9 mouse cellular contexts compared by ENCODE assay signal in the genomic region with DNA sequence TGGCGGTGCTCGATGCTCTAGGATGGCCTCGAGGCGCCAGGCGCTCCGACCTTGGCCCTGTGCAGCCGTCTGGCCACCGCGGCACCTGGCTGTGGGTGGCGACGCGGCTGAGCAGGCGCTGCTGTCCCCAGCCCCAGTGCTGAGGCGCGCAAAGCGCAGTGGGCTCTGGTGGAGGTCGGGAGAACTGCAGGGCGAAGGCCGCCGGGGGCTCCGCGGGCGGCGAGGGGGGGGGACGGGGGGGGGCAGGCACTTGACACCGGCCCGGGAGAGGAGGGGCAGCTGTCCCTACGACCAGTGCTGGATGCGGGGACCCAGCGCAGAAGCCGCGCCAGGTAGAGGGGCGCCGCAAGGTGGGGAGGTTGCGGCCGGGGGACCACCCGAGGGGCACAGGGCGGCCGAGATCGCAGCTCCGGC. TPM values are rescaled to one million over a fixed set of nuclear protein-coding genes. Genes with fewer than 3 reads are reported as not detected.
DNase-seq lines count a peak whose midpoint lies in the region; ATAC-seq lines count a peak whose summit lies in the region.
"Had no signal": no experiment of that assay in that cellular context is flagged by ENCODE, and none has a peak within 500 bp of the region (broad histone marks: within the 10 kb centered on the region; RNA-seq: fewer than 3 reads in every experiment).

No protein-coding gene starts in this region.

- peak; percentile 25; the same call in 1 of the 2 replicates for ATAC-seq in frontal cortex, adult (ENCODE audit: low TSS enrichment)
- peak; percentile 74 for ATAC-seq in liver, embryonic 11.5 days (replicated peaks; ENCODE audit: low FRiP score)
- peak; percentile 70 for ATAC-seq in monocyte, adult 5-6 weeks (replicated peaks; ENCODE audit: insufficient number of reproducible peaks, low FRiP score, low TSS enrichment, poor library complexity, severe bottlenecking)

- no peak for DNase-seq in frontal cortex, postnatal 36 days (ENCODE audit: low spot score in 2 of 2)
- peak; percentile 88 to 91 for DNase-seq in cerebellum, postnatal 10 days
- DNase-seq in gastrocnemius, postnatal 14 days: peak; percentile 92
- DNase-seq in hindlimb bud, embryonic 11.5 days (ENCODE audit: extremely low spot score, low read depth, low spot score): peak; percentile 24
- DNase-seq in liver, embryonic 11.5 days (ENCODE audit: low spot score): peak; percentile 79
- DNase-seq in spleen, postnatal 36 days (ENCODE audit: low spot score in 2 of 2): peak; percentile 77 to 80

- H3K27me3 ChIP-seq in liver, embryonic 11.5 days (replicated peaks; ENCODE audit: control insufficient read depth, insufficient read depth, low read length): peaks cover 39% of the 10 kb centered on the region

- H3K4me1 ChIP-seq in liver, embryonic 11.5 days (replicated peaks; ENCODE audit: control insufficient read depth, insufficient read depth, low read length): peaks cover 26% of the 10 kb centered on the region

- intact Hi-C loops in gastrocnemius, postnatal 14 days (cut with DNase I; ENCODE audit: low total_unique reads): no loop called here

- peak overlapping the region; percentile 80 for H3K9ac ChIP-seq in liver, embryonic 11.5 days (ENCODE audit: low read depth, low read length)

- H3K9me3 ChIP-seq in liver, embryonic 11.5 days (ENCODE audit: control insufficient read depth, low read length): no peaks in the 10 kb centered on the region

- no peaks in the 10 kb centered on the region for H3K36me3 ChIP-seq in liver, embryonic 11.5 days (ENCODE audit: control insufficient read depth, insufficient read depth, low read length)
- H3K36me3 ChIP-seq: G1E had no signal

- WGBS in liver, embryonic 11.5 days: 1% methylated on average over 34 of the region's 41 CpGs

- peak overlapping the region; percentile 88 for H3K27ac ChIP-seq in liver, embryonic 11.5 days (ENCODE audit: low read depth, low read length)

- peak overlapping the region; percentile 88 for H3K4me3 ChIP-seq in liver, embryonic 11.5 days (ENCODE audit: low read depth, low read length)

- H3K4me2 ChIP-seq in liver, embryonic 11.5 days: peak overlapping the region; percentile 90

RNA-seq across cellular contexts. Expression of a gene that starts 0.5 kb away (rescaled TPM):
- total RNA-seq in gastrocnemius, postnatal 14 days (2021): 100 to 1,000 TPM; 119 to 137 TPM
- 73.2 and 73.3 TPM in 2 replicates for polyA plus RNA-seq in liver, embryonic 11.5 days (2014; fragmentation: Nextera tagmentation; extraction: Ambion mirVana)
- total RNA-seq in monocyte, adult 5-6 weeks (2017): 13.2 to 31.5 TPM (median 18.2 TPM) in 3 replicates

Comparison
In these comparisons a context has a peak if more than half of its experiments do, and no peak if none do; other contexts are left out.
1. DNase-seq: peak in cerebellum, postnatal 10 days (2 of 2), gastrocnemius, postnatal 14 days (single experiment), hindlimb bud, embryonic 11.5 days (single experiment), liver, embryonic 11.5 days (single experiment) and spleen, postnatal 36 days (2 of 2); none in frontal cortex, postnatal 36 days (0 of 2).
2. Peak in every context shown above with its lines, with median percentiles within 50 percentile points of each other: ATAC-seq.